Mouse (Mus musculus) liver, embryonic 11.5 days (tissue): ENCODE measurements around the gene Igsf11. TPM values are rescaled to one million over a fixed set of nuclear protein-coding genes. Genes with fewer than 3 reads are reported as not detected.

Experiments
- ATAC-seq: fragments of 200-750 bp; cut with Nextera tagmentation; replicated peaks from 2 replicates; pipeline ENCODE4 v1.8.0; 2017; ENCODE audit warnings: moderate number of reproducible peaks, mild to moderate bottlenecking, moderate TSS enrichment, moderate library complexity; ENCODE audit not compliant: low FRiP score
- DNase-seq: peaks from one replicate; pipeline ENCODE4 v3.0.0-alpha.2; 2017; ENCODE audit warnings: low spot score
- H3K27ac ChIP-seq: fragments of 300-500 bp; sonication (generic); 2 replicates; pipeline ENCODE4 v1.5.1; 2014; ENCODE audit warnings: mild to moderate bottlenecking, low read depth, low read length, control low read depth
- H3K27me3 ChIP-seq: fragments of 300-500 bp; sonication (generic); replicated peaks from 2 replicates; pipeline ENCODE4 v1.6.1; 2014; ENCODE audit warnings: low read length, mixed read lengths; ENCODE audit not compliant: control insufficient read depth, insufficient read depth
- H3K36me3 ChIP-seq: fragments of 300-500 bp; sonication (generic); 2 replicates; pipeline ENCODE4 v1.6.1; 2014; ENCODE audit warnings: mild to moderate bottlenecking, low read length, moderate library complexity, mixed read lengths; ENCODE audit not compliant: control insufficient read depth, insufficient read depth
- H3K4me1 ChIP-seq: fragments of 300-500 bp; sonication (generic); replicated peaks from 2 replicates; pipeline ENCODE4 v1.6.1; 2014; ENCODE audit warnings: low read length, mixed read lengths; ENCODE audit not compliant: control insufficient read depth, insufficient read depth
- H3K4me2 ChIP-seq: fragments of 300-500 bp; sonication (generic); 2 replicates; pipeline ENCODE4 v1.6.1; 2014; ENCODE audit warnings: mild to moderate bottlenecking, control low read depth, moderate library complexity
- H3K4me3 ChIP-seq: fragments of 300-500 bp; sonication (generic); 2 replicates; pipeline ENCODE4 v1.5.1; 2014; ENCODE audit warnings: low read depth, low read length, control low read depth
- H3K9ac ChIP-seq: fragments of 300-500 bp; sonication (generic); 2 replicates; pipeline ENCODE4 v1.6.1; 2014; ENCODE audit warnings: low read depth, low read length, control low read depth
- H3K9me3 ChIP-seq: fragments of 300-500 bp; sonication (generic); 2 replicates; pipeline ENCODE4 v1.6.1; 2016; ENCODE audit warnings: low read length, inconsistent platforms, mixed read lengths; ENCODE audit not compliant: control insufficient read depth
- WGBS: fragments of 180-500 bp; shearing (Covaris S2); extraction: QIAGEN DNeasy Blood & Tissue Kit; methylation state at CpG from one replicate; pipeline ENCODE4 v1.1.7; 2014; 5-methylcytosine and 5-hydroxymethylcytosine counted together
- polyA plus RNA-seq: library from polyadenylated mRNA; unstranded; fragments of >200 nt; fragmentation: Nextera tagmentation; extraction: Ambion mirVana; gene quantifications from 2 replicates; pipeline ENCODE4 v1.2.1, GENCODE M21; 2014

The Igsf11 gene
- polyA plus RNA-seq, 1 experiment from 2014 or later: 0.23 TPM

DNA sequence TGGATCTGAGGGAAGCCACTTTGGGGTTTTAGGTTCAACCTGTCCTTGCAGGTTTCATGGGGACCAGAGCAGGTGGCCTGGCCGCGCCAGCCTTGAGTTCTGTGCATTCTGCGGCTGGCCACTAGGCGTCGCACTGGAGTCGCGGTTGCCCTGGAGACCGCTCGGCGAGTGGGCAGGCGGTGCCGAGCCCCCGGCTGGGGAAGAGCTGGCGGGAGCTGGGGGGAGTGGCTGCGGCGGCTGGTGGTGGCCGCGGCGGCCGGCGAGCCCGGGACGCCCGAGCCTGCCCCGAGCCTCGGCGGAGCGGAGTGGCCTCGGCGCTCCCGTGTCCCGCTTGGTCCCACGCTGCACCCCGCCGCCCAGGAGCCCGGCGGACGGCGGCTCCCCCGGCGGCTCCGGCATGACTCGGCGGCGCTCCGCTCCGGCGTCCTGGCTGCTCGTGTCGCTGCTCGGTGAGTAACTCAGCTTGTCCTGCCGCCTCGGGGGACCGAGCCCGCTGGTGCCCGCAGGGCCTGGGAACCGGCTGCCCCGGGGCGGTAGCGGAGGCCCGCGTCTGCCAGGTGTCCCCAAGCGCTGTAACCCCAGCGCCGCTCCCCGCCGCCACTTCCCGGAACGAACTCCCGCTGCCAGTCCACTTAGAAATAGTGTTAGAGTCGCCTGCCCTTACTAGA is 9.8 kb downstream of the Igsf11 start:
- DNase-seq (peak; percentile 88), ATAC-seq (peak; percentile 94)
- no peaks in the 10 kb centered on the region for H3K36me3 ChIP-seq
- peak overlapping the region; percentile 65 for H3K4me3 ChIP-seq
- no peaks in the 10 kb centered on the region for H3K4me1 ChIP-seq
- peaks cover 24% of the 10 kb centered on the region for H3K27me3 ChIP-seq
- under 1% methylated on average over 60 of the region's 71 CpGs for WGBS
- H3K4me2 ChIP-seq: peak overlapping the region; percentile 98
- peak overlapping the region; percentile 57 for H3K9ac ChIP-seq
- no peaks in the 10 kb centered on the region for H3K9me3 ChIP-seq
- H3K27ac ChIP-seq: no peak overlapping the region

DNA sequence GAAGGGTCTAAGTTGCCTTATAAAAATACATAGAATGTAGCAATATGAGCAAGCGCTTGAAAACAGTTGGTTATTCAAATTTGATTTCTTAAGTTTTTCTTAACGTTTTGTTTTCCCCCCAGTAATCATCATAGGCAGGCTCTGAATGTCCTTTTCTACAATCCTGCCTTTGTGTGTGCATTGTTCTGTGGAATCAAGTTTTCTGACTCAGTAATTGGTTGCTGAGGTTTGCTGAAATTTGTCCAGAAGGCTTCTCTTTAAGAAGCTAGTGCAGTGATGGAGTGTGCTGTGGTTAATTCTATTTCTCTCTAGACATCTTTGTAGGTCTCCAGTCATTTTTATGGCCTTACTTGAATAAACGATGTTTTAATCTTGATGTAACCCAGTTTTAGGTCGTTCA is 10.5 kb downstream of the Igsf11 start:
- Histone ChIP-seq H3K27me3 (peaks cover 24% of the 10 kb centered on the region), H3K4me3 (no peak overlapping the region), H3K4me1 (no peaks in the 10 kb centered on the region), H3K9ac (no peak overlapping the region), H3K9me3 (no peaks in the 10 kb centered on the region), H3K4me2 (peak overlapping the region; percentile 98; the same call in 1 of the 2 replicates), H3K27ac (no peak overlapping the region), H3K36me3 (no peaks in the 10 kb centered on the region)
- no peak for DNase-seq
- 46% methylated on average over 4 of the region's 4 CpGs for WGBS
- ATAC-seq: no peak

DNA sequence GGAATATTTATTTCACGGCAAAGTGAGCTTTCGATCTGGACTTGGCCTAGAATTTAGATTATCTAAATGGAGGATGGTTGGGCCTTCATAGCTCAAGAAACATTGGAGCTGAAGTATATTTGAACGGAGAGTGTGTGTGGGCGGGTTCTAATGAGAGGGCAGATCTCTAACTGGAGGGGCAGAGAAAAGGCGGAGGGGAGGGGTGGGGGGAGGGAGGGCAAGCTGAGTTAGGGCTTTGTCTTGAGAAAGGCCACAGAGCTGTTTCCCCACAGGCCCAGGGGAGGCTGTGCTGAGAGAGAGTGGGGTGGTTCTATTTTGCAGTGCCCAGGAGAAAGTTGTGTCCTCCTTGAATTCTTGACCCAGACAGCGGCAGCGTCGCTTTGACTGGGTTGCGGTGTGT is 11.7 kb downstream of the Igsf11 start:
- Histone ChIP-seq H3K4me2 (no peak overlapping the region), H3K4me1 (no peaks in the 10 kb centered on the region), H3K9ac (no peak overlapping the region), H3K9me3 (no peaks in the 10 kb centered on the region), H3K36me3 (no peaks in the 10 kb centered on the region), H3K27ac (no peak overlapping the region), H3K4me3 (no peak overlapping the region), H3K27me3 (peaks cover 24% of the 10 kb centered on the region)
- no peak for DNase-seq
- no peak for ATAC-seq
- WGBS: 74% methylated on average over 9 of the region's 9 CpGs

DNA sequence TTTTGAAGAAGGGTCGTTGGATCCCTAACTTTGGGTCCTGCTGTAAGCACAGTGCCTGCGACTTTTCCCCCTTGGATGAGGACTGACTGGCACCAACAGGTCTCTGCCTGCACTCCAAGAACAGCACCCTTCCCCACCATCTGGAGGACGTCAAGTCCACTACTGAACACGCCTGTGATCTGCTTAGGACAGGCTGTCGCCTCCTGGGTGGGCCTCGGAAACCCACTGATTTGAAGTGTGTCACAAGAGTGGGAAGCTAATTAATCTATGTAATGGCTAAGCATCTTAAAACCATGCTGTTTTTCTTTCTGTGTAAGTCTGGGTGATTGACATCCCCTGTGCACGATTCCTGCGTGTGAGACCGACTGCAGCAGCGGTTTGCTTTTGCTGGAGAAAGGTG is 13.4 kb downstream of the Igsf11 start:
- 71% methylated on average over 10 of the region's 10 CpGs for WGBS
- Histone ChIP-seq H3K4me1 (no peaks in the 10 kb centered on the region), H3K9ac (no peak overlapping the region), H3K36me3 (no peaks in the 10 kb centered on the region), H3K4me3 (no peak overlapping the region), H3K4me2 (no peak overlapping the region), H3K9me3 (no peaks in the 10 kb centered on the region), H3K27me3 (peaks cover 24% of the 10 kb centered on the region), H3K27ac (no peak overlapping the region)
- DNase-seq (no peak), ATAC-seq (no peak)

GRCm38 (mm10) chr16:38908304-38908703 is 15.8 kb downstream of the Igsf11 start:
- Histone ChIP-seq H3K4me3 (no peak overlapping the region), H3K9me3 (no peaks in the 10 kb centered on the region), H3K9ac (no peak overlapping the region), H3K27me3 (peaks cover 14% of the 10 kb centered on the region), H3K27ac (no peak overlapping the region), H3K4me2 (no peak overlapping the region), H3K36me3 (no peaks in the 10 kb centered on the region), H3K4me1 (no peaks in the 10 kb centered on the region)
- no peak for DNase-seq
- no peak for ATAC-seq
- 69% methylated on average over 9 of the region's 9 CpGs for WGBS

GRCm38 (mm10) chr16:38909506-38909905 is 17.0 kb downstream of the Igsf11 start:
- Histone ChIP-seq H3K4me2 (no peak overlapping the region), H3K36me3 (no peaks in the 10 kb centered on the region), H3K27me3 (peaks cover 5% of the 10 kb centered on the region), H3K9ac (no peak overlapping the region), H3K27ac (no peak overlapping the region), H3K4me3 (no peak overlapping the region), H3K9me3 (no peaks in the 10 kb centered on the region), H3K4me1 (no peaks in the 10 kb centered on the region)
- no peak for ATAC-seq
- 66% methylated on average over 12 of the region's 12 CpGs for WGBS
- no peak for DNase-seq

DNA sequence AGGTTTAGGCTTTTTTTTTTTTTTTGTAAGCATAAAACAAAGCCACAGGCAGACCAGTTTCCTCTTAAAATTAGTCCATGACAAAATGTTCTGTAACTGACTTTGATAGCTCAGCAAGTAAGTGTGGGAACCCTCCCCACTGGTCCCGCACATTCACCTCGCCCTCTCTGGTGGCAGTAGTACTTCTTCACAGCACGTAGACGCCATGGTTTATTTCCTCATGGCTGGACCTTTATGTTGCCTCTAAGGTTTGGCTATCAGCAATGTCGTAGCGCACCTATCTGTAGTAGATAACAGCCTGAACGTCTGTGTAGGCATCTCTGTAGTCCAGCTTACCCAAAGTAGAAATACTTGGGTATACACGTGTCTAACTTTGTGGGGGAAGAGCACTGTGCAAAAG is 17.6 kb downstream of the Igsf11 start:
- Histone ChIP-seq H3K9me3 (no peaks in the 10 kb centered on the region), H3K4me2 (no peak overlapping the region), H3K27me3 (peaks cover 2% of the 10 kb centered on the region), H3K27ac (no peak overlapping the region), H3K4me1 (no peaks in the 10 kb centered on the region), H3K4me3 (no peak overlapping the region), H3K36me3 (no peaks in the 10 kb centered on the region), H3K9ac (no peak overlapping the region)
- no peak for ATAC-seq
- DNase-seq: no peak
- 61% methylated on average over 8 of the region's 8 CpGs for WGBS

- WGBS: 64% methylated on average over 4 of the region's 4 CpGs
- no peak for ATAC-seq
- Histone ChIP-seq H3K27ac (no peak overlapping the region), H3K9me3 (no peaks in the 10 kb centered on the region), H3K9ac (no peak overlapping the region), H3K4me1 (no peaks in the 10 kb centered on the region), H3K4me3 (no peak overlapping the region), H3K4me2 (no peak overlapping the region), H3K36me3 (no peaks in the 10 kb centered on the region), H3K27me3 (no peaks in the 10 kb centered on the region)
- DNase-seq: no peak
These were observed 23.0 kb downstream of the Igsf11 start for GRCm38 (mm10) chr16:38915451-38915850.

DNA sequence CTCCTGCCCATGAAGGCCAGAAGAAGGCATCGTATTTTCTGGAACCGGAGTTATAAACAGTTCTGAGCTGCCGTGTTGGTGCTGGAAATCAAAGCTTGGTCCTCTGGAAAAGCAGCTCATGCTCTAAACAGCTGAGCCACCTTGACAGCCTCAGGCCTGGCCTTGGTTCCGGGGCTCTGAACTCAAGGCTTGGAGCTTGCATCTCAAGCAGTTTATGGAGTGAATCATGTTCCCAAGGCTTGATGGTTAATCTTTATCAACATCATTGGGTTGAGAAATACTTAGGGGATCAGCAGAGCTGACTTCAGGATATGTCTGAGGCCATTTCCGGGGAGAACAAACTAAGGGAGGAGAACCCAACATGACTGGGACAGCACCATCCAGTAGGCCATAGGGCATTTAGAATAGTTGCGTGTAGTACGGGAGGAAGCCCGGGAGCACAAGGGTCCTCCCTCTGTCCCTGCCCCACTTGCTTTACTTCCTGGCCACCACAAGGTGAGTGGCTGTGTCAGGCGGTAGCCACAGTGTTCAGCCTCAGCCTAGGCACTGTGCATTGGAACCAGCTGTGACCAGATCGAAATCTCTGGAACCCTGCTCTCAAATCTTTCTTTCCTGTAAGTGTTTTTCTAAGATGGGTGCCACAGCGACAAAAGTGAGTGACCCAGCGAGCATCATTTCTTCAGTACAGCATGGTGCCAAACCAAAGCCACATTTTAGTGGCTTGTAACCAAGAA is 23.7 kb downstream of the Igsf11 start:
- Histone ChIP-seq H3K4me2 (no peak overlapping the region), H3K27ac (no peak overlapping the region), H3K4me1 (no peaks in the 10 kb centered on the region), H3K36me3 (no peaks in the 10 kb centered on the region), H3K9ac (no peak overlapping the region), H3K4me3 (no peak overlapping the region), H3K27me3 (no peaks in the 10 kb centered on the region), H3K9me3 (no peaks in the 10 kb centered on the region)
- ATAC-seq (no peak), DNase-seq (no peak)
- 87% methylated on average over 12 of the region's 12 CpGs for WGBS
